Mouse (Mus musculus): Measurements from ENCODE around the gene Cggbp1.

The Cggbp1 gene

DNA sequence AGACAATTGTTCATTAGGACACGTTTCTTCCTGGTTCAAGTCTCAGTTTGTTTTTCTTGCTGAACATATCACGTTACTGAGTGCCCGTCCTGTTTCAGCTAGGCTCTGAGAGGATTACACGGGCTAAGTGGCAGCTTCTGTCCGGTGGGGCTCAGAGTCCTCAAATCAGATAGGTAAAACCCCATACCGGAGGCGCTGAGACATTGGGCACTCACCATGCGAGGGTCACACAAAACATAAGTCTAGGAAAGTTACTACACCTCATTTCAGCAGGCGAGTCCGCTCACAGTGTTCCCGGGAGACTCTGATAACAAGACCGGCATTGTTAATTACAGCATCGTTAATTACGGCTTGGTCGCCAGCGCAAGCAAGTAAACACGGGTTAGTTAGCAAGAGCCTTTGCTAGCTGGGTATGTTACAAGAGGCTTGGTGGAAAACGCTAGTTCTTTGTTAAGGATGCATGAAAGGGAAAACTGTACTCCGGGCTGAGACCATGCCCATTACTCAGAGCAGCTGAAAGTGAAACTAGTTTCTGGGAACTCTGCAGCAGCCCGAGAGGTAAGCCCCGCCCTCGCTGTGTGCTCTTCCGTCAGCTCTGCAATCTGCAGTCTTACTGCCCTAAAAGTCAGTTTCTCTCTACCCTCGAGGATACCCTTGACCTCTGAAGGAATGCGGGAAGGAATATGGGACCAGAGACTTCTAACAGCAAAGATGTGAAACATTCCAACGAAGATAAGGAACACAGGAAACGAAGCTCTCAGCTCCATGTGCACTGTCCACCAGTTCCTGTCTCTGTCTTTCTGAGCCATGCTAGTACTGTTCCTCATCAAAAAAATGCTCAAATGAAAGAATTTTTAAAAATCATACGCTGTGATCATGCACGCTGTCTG is 21.9 kb downstream of the Cggbp1 start:
- peak; percentile 41 to 53 for DNase-seq

DNA sequence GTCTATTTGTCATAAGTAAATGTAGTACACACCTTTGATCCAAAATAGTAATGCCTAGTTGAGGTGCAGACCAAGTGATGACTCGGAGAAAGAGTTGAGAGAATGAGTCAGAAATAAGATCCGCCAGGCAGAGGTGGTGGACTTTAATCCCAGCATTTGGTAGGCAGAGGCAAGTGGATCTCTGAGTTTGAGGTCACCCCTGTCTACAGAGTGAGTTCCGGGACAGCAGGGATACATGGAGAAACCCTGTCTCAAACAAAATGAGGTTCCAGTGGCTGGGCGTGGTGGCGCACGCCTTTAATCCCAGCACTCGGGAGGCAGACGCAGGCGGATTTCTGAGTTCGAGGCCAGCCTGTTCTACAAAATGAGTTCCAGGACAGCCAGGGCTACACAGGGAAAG is 23.6 kb downstream of the Cggbp1 start:
- DNase-seq: no peak

DNA sequence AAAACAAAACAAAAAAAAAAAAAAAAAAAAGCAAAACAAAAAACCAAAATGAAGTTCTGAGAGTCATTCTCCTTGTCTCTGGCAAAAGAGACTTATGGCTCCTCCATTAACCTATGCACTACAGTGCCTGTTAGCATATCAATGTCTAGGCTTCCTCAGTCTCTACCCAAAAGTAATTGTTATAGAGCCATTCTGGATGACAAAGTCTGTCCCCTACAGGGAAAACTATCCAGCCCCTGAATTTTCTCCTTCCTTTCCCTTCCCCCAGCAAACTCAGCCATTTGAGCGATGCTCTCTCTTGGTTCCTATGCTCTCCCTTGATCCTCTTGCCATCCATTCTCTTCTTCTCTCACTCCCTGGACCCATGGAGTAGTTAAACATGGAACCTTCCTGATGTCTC is 24.0 kb downstream of the Cggbp1 start:
- DNase-seq: no peak

DNA sequence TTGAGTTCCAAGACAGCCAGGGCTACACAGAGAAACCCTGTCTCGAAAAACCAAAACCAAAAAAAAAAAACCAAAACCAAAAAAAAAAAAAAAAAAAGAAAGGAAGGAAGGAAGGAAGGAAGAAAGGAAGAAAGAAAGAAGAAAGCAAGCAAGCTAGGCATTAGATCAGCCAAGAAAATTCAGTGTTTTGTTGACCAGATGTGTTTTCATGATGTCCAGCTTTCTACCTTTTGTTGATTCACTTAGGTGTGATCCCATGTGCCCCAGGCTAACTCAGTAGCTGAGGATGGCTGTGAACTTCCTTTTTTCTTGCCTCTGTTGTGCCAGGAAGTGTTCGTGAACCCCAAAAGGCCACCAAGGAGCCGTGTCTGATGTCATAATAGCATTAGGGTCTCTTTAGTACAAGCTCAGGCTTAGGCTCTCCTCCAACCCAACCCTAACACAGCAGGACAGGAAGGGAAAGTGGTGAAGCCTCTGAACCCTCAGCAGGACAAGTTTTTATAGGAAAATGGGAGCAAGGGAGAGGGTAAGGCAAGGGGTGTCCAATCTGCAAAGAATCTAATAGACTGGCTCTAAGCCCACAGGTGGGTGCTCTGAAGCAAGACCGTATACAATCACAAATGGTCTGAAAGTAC is 25.0 kb downstream of the Cggbp1 start:
- no peak for DNase-seq

DNA sequence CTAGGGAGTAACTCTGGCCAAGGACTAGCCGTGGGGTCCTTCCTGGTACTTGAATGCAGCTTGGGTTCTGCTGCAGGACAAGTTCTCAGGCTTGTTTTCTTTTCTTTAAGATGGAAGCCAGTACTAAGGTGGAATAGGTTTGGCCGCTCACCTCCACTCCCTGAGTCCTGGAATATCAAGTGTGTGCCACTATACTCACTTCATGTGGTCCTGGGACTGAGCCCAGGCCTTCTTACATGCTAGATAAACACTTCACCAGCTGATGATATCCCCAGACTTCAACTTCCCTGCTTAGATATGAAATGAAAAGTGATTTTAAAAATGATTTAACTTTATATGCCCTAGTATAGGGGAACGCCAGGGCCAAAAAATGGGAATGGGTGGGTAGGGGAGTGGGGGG is 25.5 kb downstream of the Cggbp1 start:
- DNase-seq: no peak

DNA sequence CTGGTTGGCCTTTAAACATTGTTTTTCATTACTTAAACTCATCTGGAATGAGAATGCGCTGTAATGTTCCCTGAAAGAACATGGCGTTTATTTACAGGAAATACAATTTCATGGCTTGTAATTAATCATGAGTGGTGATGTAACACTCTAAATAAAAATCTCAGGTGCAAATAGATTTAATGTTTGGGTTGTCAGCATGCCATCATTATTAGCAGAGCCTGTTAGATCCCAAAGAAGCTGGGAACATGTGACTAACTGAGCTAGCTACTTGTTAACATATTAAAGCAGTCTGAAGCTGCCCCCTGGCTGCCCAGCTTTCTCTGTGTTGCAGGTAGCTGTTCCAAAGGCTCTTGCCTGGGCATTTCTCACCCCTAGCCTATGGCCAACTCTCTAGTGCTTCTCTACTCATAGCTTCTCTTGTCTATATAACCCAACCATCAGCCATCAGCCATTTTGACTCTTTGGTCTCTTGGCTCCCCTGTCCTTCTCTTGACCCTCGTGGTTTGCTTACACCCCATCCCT is 26.9 kb downstream of the Cggbp1 start:
- DNase-seq: no peak

DNA sequence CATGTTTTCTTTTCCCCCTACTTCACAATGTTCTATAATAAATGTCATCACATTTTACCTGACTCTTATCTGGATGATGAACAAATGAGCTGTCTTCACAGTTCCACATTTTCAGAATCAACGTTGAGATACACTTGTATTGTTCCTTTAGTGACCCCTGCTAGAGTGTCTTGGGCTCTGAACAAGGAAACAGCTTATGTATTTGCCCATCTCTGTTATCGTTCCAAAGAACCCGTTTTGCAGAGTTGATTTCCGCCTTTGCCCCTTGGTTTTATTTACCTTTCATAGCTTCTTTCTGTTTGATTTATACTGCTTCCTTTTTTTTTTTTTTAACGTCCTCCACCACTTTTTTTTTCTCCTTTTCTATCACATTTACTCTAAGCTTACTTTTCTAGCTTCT is 27.9 kb downstream of the Cggbp1 start:
- no peak for DNase-seq

DNA sequence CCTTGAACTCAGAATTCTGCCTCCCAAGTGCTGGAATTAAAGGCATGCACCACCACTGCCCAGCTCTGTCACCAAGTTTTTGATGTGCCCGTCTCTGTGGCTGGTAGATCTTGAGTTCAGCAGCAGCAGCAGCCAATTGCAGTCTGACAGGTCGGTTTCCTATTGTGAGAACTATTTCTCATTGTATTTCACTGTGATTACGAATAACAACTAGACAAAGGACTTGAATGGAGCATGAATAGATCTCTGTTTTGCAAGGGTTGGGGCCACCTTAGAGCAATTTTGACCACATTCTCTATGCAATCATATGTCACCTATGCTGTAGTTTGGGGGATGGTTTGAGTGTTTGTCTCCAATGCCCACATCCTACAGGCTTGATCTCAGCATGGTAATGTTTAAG is 29.2 kb downstream of the Cggbp1 start:
- no peak for DNase-seq

DNA sequence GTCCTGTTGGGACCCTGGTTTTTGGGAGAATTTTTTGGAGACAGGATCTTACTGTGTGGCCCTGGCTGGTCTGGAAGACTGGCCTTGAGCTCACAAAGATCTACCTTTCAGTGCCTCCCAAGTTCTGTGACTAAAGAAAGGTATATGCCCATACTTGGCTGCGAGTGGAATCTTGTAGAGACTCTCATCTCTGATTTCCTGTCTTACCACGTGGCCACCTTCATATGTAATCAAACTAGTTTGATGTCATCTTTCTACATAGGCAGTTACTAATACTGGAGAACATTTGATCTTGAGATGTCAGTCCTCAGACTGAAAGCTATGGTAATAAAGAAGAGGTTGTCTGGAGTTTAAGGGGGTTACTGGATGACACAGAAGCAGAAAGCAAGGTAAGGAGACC is 29.6 kb downstream of the Cggbp1 start:
- DNase-seq: no peak

DNA sequence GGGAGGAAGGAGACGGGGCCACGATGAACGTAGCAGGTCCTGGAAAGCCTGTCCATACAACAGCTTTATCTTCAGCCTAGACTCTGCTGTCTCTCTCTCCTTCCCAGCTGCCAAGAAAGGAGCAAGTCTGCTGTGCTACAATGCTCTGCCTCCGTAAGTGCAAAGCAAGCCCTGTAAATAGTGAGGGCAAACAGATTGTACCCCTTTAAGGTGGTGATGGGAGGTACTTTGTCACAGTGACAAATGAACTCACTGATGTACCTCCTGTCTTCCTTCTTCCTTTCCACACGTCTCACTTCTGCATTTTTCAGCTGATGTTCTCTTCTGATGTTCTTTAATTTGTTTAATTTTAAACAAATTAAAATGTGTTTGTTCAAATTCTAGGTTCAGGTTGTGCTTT is 32.1 kb downstream of the Cggbp1 start:
- DNase-seq: no peak

DNA sequence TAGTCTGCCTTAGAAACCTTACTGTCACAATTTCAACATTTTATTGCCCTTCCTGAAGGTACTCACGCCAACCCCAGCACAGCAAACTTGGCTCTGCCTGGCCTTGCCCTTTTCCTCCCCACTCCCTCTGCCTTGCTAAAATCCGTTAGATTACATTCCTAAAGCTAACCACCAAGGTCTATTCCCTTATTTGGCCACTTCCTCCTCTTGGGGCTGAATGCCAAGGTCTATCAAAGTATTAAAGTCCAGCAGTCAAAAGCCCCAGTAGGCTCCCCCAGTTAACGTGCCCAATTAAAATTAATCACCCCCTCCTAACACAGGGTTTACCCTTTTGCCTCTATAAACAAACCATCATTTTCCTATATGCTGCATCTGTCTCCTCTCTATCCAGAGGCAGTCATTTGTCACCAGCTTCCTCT is 32.6 kb downstream of the Cggbp1 start:
- no peak for DNase-seq

DNA sequence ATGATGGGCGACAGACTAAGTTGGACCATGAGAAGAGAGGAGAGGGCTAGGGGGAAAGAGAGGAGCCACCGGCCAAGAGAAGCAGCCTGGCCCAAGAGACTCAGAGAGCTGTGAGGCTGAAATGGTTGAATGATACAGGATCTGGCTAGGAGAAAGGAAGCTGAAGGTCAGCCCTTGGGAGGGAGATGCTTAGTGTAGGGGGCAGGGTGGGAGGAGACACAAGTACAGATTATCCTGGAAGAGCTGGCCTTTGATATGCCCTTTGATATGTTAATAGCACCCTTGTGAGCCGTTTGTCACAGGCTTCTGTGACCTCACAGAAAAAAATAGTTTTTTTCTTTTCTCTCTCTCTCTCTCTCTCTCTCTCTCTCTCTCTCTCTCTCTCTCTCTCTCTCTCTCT is 33.3 kb downstream of the Cggbp1 start:
- no peak for DNase-seq

DNA sequence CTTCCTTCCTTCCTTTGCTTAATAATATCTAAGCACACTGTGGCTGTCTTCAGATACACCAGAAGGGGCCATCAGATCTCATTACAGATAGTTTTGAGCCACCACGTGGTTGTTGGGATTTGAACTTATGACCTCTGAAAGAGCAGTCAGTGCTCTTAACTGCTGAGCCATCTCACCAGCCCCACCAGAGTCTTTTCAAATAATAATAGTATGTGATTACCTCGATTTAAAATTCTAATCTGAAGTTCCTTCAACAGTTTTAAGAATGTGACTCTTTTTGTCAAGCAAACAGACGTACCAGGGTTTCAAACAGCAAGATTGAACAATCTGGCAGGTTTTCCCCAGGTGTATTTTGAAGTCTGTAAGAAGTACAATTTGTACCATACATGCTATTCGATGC is 33.8 kb downstream of the Cggbp1 start:
- no peak for DNase-seq

DNA sequence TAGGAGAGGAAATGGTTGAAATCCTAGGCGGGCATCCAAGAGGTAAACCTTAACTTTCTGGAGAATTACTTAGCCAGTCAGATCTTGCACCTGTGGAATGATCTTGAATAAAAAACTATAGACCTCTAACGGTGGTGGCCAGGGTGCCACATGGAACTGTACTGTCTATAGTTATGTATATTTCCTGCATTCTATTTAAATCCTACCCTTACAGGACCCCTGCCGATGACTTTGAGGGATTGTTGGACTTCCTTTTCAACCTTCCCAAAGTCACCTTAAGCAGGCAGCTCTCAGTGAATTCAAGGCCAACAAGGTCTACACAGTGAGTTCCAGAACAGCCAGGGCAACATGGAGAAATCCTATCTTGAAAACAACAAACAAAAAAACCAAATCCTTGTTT is 37.7 kb downstream of the Cggbp1 start:
- DNase-seq: no peak

DNA sequence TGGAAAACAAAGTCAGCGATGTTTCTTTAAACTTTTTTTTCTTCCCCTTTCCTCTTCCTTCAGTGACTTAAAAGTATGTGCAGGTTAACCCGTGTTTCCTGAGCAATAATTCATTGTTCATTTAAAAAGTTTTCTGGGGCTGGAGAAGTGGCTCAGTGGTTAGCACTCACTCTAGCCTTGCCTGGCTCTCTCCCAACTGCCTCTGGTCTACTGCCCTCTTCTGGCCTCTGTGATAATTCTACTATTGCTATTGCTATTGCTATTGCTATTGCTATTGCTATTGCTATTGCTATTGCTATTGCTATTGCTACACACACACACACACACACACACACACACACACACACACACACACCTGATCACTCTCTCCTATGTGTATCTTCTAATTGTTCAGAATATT is 47.3 kb downstream of the Cggbp1 start:
- peak; percentile 15 to 22 for DNase-seq

DNA sequence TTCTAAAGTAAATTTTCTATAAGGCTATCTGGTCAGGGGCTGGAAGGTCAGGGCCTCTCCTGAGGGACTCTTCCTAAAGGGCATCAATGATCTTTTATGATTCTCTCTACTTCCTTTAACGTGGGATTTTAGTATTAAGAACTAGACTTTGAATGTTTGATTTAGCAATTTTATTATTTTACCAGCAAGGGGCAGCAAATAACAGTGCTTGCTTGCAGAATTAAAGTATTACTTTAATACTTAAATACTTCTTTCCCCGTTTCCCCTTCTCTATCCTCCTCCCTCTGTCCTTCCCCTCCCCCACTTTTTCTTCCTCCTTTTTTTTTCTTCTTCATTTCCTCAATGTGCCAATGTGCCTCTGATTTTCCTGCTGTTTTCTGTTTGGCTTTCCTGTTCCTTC is 51.5 kb downstream of the Cggbp1 start:
- DNase-seq: no peak

DNA sequence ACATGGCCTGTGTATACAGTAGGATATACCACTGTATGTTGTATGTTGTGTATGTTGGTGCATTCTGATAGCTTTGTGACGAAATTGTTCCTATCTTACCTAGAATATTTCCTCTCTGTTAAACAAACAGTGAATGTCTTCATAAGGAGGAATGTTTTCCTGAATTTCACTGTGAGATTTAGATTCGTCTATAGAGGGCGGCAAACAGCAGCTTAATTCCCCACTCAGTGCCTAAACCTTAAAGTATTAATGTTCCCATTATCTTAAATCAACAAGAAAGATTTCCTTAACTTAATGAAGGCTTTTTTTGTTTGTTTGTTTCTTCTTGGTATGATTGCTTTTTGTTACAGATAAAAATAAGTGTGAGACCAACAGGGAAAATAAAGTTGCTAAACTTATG is 55.3 kb downstream of the Cggbp1 start:
- DNase-seq: peak; percentile 12 to 27

DNA sequence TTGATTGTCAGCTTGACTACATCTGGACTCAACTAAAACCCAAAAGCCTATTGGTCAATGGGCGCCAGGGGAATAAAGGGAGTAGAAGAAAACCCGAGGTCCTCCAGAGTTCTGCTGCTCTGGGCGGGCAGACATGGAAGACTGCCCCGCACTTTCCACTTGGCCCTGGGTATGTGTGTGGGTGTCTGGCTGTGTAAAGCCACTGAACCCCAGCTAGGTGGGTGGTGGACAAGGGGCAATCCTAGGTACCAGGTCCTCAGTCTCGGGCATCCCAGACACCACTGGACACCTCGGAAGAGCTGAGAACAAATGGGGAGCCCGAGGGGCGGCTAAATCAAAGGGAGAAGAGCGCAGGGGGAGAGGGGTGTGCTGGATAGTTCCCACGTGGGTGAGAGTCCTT is 57.0 kb downstream of the Cggbp1 start:
- DNase-seq: no peak

Measured in cerebellum, postnatal 10 days (tissue).